Mouse (Mus musculus): ENCODE results near the gene Rrp12.

The Rrp12 gene

GRCm38 (mm10) chr19:41895460-41896318, at the start of gene Rrp12:
TSS of gene Rrp12 (minus strand) at chr19:41896173.
- DNase-seq (ENCODE audit: low read depth, low spot score), result peak; percentile 98

DNA sequence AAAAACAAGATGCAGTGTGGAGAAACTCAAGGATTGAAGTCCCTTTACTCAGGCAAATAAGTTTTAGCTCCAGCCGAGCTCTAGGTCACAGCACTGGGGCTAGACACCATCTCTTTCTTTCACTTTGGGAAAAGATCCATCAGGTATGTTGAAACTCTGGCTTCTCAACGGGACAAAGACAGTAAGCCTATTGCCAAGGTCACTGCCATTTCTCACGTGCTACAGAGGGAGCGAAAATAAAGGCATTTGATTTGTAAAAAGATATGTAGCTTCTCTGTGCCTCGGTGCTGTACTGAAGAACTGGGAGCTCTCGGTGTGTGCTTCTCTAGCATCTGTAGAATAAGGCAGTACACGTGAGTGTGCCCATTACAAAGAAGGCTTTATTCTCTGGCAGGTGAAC, 47.9 kb upstream of the Rrp12 start:
- DNase-seq (ENCODE audit: low read depth, low spot score), result no peak

DNA sequence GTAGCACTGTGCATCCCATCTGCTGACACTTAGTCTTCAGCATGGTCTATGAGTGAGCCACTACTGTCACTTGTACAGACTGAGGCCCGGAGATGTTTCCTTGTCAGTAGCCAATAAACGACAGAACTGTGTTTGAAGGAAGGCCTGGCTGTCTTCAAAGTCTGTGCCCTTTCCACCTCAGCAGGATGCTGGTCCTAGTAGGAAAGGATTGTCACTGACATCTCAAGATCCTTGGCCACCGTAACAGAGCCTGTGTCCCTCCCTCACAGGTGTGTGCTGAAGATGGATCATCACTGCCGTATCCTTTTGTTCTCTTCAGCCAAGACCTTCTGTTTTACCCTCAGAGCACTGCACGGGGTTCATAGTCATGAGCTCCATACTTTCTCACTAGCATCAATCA, 42.6 kb upstream of the Rrp12 start:
- DNase-seq (ENCODE audit: low read depth, low spot score), result no peak

DNA sequence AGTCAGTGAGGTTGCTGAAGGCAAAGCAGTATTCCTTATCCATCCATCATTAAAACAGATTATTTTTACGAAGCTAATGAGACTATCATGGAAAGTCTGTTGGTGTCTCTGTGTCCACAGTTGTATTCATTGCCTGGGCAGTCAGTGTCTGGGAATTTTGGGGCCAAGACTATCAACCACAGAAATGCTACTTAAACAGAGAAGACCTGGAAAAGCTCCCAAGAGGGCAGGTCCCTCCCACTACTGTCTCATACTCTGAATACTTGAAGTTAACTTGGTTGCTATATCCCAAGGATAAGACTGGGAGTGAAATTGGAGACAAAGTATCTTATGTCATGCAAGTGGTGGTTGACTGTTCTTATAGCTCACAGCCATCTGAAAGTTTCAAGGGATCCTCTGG, 39.9 kb upstream of the Rrp12 start:
- DNase-seq (ENCODE audit: low read depth, low spot score), result peak; percentile 97

DNA sequence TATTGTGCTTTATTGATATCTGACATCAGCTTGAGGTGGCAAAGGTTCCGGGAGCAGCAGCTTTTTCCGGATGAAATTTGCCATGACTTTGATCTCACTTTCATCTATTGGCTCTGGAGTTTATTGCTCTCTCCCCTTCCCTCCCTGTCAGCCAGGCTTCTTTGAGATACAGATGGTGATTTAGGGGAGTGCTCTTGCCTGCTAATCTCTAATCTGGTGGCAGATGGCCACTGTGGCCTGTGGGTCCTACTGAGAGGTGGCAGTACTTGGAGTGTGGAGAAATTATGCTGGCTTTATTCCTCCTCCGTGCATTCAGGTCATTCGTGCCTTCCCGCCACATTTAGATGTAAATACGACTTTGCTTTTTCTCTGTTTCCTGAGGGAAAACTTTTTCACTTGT, 38.2 kb upstream of the Rrp12 start:
- DNase-seq (ENCODE audit: low read depth, low spot score), result no peak

- peak; percentile 100 for DNase-seq (ENCODE audit: low read depth, low spot score)
Measured at GRCm38 (mm10) chr19:41933179-41934086, 37.5 kb upstream of the Rrp12 start, which contains the start of the genes Exosc1 and Zdhhc16. TSS of gene Exosc1 (minus strand) at chr19:41933423. TSS of gene Zdhhc16 (plus strand) at chr19:41933480.

- peak; percentile 45 for DNase-seq (ENCODE audit: low read depth, low spot score)
Measured at GRCm38 (mm10) chr19:41932686-41933085, 36.7 kb upstream of the Rrp12 start.

DNA sequence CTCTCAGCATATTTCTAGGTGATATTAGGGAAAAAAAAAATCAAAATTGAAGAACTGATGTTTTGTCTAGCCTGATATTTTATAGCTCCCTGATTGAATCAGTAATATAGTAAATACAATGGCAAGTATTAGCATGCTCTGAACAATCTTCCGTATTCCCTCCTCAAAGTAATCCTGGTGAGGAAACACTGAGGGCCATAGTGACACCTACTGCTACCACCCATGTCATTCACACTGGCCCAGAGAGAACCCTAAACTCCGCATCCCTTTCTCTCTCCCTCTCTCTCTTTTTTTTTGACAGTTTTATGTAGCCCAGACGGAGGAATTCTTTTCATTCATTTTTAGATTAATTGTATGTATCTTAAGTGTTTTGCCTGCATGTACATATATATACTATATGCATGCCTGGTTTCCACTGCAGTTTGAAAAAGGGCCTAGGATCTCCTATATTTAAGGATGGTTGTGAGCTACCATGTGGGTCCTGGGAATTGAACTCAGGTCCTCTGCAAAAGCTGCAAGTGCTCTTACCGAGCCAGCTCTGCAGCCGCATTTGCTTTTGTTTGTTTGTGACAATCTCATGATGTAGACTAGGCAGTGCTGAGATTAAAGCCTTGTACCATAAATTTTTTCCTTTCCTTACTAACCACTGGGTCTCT, 24.6 kb upstream of the Rrp12 start:
- DNase-seq (ENCODE audit: low read depth, low spot score), result no peak

DNA sequence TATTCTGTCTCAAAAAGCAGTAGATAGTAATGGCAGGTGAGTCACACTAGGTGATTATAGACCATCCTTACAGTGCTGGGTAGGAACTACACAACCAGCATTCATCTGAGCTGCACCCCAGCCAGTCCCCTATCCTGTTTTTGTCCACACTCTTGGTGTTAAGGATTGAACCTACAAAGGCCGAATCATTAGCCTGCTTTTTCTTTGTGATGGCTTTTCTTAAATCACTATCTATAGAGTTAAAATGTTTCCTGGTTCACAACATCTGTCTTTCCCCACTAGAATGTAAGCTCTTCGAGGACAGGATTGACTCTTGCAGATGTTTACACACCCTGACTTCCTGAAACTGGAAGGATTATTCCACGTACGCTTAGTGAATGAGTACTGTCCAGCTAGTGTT, 23.5 kb upstream of the Rrp12 start:
- no peak for DNase-seq (ENCODE audit: low read depth, low spot score)

DNA sequence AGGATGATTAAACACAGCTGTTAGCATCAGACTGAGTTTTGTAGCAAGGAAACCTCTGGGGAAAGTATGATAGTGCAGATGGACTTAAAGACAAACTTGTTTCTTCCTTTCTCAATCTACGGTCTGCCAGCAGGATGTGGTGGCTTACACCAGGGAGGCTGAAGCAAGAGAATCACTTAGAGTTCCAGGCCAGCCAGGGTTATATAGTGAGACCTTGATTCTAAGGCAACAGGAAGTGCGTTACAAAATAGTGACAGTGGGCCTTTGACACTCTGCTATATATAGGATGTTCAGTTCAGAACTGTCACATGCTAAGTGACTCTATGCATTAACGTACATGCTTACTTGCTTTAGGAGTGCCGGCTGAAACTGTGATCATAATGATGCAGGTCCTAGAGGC, 20.9 kb upstream of the Rrp12 start:
- no peak for DNase-seq (ENCODE audit: low read depth, low spot score)

DNA sequence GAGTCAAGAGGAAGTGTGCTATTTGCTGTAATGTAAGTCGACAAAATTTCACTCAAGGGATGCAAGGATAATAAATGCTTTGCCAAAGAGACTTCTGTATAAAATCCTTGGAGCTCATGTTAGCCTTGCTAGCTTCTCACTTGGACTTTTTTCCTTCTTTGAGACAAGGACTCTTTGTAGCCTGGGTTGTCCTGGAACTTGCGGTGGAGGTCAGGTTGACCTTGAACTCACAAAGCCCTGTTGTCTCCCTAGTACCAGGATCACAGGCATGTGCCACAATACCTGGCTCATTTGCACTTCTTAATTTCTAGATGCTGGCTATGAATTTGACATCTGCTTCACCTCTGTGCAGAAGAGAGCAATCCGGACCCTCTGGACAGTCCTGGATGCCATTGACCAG, 19.3 kb upstream of the Rrp12 start:
- no peak for DNase-seq (ENCODE audit: low read depth, low spot score)

- peak; percentile 47 for DNase-seq (ENCODE audit: low read depth, low spot score)
Measured at GRCm38 (mm10) chr19:41914592-41914882, 18.6 kb upstream of the Rrp12 start.

DNA sequence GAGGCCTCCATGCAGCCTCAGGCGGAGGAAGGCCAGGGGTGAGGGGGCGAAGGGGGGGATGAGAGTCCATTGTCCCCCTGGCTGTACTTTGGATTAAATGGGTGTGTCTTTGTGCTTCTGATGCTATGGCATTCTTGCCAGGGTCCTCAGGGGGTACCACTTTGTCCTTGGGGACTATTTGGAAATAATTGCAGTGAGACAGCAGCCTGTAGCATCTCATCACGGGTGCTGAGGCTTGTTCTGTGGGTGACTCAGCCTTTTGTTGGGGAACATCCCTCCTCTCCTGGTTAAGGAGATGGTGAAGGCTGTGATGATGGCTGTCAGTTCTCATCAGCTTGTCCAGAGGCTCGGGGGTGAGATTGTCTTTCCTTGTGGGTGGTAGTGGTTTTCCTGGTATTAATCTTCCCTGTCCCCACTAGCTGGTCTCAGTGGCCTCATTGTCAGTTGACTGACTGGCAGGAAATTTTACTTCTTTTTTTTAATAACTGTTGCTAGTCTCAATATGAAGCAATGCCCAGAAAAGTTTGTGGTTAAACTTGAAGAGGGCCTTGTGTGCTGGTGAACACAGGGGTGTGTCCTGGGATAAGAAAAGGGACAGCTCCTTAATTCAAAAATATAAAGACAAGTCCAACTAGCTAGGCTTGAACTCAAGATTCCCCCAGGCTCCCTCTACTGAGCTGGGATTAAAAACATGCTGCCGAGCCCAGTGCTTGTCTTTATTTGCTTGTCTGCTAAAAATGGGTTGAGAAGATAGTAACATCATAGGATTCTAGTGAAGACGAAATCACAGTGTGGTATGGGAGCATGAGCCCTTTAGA, 18.0 kb upstream of the Rrp12 start:
- peak; percentile 63 for DNase-seq (ENCODE audit: low read depth, low spot score)

DNA sequence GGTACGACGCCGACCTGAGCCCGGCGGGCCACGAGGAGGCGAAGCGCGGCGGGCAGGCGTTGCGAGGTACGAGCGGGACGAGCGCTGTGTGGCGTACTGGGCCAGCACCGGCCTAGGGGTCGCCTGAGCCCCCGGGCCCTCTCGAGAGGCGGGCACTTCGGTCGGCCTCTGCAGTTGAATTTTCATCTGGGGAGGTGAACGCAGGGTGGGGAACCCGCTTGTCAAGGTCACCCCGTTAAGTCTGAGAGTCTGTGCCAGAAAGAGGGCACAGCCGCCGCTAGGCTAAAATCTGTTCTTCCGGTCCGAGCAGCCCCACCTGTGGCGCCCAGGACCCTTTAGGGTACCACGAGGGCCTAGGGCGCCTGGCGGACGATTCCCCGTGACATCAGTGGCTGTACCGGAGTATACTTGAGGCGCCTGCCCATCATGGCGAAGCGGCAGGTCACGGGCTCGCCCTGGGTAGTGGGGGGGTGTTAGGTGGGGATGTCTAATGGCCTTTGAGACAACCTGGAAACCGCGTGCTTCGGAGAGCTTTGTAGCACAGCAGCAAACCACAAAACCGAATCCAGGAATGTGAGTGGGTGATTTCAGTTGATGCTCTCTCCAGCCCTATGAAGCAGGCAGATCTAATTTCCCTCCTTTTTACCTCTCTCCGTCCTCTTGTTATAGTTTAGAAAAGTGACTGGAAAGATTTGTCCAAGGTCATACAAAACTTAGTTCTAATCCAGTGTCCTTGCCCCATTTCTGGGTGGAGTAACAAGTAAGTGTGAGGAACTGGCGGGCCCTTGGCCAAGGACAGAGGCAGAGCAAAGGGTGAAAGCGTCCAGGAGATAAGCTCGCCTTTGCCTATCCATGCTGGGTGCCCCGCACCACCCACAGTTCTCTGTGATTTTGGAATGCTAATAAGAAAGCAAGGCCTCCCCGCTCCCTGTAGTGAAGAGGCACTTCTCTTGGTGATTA, 16.4 kb upstream of the Rrp12 start:
- DNase-seq (ENCODE audit: low read depth, low spot score), result peak; percentile 60

GRCm38 (mm10) chr19:41911178-41912073, 15.5 kb upstream of the Rrp12 start, which contains the start of gene Pgam1:
TSS of gene Pgam1 (plus strand) at chr19:41911923.
- DNase-seq (ENCODE audit: low read depth, low spot score), result peak; percentile 99

GRCm38 (mm10) chr19:41910396-41910795, 14.4 kb upstream of the Rrp12 start:
- no peak for DNase-seq (ENCODE audit: low read depth, low spot score)

DNA sequence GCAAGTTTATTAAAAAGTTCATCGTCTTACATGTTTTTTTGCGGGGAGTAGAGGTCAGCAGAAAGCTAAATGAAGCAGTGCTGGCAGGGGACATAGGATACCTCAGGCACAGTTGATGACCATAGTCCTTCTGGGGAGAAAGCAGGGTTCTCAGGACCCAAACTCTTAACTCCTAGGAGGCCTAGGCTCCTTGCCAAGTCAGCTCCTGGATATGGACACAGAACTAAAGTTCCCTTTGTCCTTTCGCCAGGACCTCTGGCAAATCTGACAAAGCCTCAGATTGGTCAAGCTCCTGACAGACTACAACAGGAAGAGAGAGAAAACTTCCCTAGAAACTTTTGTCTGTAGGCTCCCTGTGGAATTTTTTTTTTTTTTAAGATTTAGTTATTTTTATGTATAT, 12.8 kb upstream of the Rrp12 start:
- peak; percentile 26 for DNase-seq (ENCODE audit: low read depth, low spot score)

GRCm38 (mm10) chr19:41907079-41907760, 11.2 kb upstream of the Rrp12 start:
- no peak for DNase-seq (ENCODE audit: low read depth, low spot score)

Data from 3T3-L1 (cell line).